Mouse (Mus musculus): ENCODE results near the gene Spag16.
"Not testable (repeated sequence)": the region's sequence is repeated elsewhere in the genome, so short reads cannot be mapped to it uniquely, and the experiment has no call there.

The Spag16 gene

DNA sequence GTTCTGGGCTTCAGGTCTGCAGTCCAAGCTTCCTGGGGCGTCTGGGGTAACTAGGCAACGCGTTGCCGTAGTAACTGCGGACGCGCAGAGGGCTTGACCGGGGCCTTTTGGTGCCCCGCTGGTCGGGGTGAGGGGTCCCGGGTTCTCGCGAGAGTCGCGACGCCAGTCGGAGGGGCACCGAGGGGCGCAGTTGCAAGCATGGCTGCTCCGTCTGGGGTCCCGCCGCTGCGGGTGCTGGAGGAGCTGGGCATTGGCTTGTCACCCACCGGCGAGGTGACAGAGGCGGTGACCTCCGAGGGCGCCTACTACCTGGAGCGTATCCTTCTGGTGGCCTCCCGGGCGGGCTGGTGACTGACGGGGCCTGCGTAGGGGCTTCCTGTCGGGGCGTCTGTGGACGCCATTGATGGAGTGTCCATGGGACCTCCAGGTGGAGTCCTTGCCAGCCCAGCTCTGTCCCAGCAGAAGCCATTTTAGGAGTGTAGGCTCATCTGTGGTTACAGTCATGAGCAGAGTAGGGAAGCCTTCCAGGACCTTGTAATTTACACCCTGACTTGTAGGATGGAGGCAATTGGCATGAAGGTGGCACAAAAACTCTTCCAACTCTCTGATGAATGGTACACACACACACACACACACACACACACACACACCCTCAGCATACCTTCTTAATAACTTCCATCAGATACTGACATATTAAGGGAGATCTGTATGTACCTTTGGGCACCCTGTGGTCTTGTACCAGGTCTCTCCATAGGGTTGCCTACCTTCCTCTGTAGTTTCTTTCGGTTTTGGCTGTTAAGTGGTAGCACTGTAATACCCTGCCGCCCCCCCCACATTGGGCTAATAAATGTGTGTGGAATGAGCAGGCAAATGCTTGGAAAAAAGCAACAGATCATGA is at the start of gene Spag16:
TSS of gene Spag16 (plus strand) at position 165 of the 898 bp plus-strand sequence.
- DNase-seq (ENCODE audit: low read depth, low spot score), result no peak

DNA sequence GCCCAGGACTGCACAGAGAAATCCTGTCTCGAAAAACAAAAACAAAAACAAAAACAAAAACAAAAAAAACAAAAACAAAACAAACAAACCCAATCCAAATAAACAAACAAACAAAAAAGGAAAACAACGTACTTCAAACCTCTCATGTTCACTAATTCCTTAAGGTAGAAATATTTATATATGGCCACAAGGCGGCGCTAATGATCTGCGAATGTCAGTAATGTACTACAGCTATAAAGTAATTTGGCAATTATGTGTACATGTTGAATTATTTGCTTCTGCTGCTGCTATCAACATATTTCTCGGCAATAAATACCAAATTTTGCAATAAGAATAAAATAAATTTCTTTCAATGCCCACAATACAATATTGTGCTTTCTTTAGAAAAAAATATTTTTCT is 41.6 kb upstream of the Spag16 start:
- DNase-seq (ENCODE audit: low read depth, low spot score), result peak; percentile 27

DNA sequence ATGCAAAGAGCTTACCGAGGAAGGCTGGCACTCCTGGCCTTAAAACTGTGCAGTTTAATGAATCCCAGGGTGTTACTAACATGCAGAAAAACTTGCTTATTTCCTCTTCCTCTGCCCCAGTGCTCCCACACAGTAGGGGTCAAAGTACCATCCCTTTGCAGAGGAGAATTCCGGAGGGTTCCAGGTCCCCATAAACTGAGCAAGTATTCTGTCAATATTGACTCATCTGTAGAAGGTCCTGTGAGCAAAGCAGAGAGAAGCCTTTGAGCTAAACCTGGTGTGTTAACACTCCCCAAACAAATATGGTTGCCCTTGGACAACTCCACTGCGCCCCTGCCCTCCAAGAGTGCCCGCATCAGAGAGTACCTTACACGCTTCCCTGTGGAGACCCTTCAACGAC is 40.1 kb upstream of the Spag16 start:
- no peak for DNase-seq (ENCODE audit: low read depth, low spot score)

DNA sequence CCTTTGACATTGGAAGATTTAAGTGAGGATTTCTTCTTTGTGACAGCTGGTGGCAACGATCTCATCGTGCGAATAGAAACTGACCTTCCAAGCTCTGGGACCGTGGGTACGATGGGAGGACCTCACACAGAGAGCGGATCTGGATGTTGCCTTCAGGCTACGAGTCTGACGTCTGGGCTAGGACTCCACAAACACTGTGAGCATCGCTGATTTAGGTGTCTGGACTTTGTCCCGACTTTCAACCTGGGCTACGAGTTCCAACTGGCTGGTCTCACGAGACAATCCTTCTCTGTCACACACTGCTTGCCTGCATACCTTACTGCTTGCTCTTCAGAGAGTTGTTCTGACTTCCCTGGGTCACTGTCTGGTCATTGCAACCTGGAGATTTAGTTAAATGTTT is 39.4 kb upstream of the Spag16 start:
- no peak for DNase-seq (ENCODE audit: low read depth, low spot score)

DNA sequence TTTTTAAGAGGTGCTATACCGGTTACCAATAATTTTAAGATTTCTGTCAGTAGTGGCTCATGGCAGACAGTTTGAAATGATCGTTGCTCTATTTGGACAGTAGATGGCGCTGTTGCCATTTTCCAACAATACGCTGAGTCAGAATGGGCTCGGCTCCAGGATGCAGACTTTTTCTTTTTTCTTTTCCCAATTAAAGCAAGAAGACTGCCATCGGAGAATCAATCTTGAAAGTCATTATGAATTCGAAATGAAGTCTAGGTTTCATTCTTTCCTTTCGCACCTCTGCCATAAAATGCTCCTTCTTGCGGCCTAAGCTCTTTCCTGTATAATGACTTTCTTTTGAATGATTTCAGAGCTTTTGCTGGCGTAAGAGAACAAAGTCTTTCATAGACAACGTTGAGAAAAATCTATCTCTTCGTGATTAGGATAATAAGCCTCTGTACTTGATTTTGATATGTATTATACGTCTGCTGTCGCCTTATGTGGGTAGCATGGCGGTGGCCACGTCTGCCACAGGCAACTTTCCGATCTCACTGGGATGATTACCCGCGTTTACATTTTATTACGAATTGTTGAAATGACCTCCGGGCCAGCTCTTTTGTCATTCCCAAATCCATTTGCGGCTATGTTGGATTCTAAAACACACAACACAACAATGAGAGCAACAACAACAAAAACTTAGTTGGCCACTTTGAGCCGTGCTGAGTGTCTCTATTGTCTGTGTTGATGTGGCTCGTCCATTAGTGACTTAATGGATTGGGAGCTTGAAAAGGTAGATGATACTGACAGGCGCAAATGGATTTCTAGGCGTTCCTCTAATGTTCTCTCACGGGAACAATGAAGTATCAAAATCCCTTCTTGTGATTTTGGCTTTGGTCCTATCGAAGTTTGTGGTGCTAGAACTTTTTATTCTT is 36.2 kb upstream of the Spag16 start:
- DNase-seq (ENCODE audit: low read depth, low spot score), result peak; percentile 7

DNA sequence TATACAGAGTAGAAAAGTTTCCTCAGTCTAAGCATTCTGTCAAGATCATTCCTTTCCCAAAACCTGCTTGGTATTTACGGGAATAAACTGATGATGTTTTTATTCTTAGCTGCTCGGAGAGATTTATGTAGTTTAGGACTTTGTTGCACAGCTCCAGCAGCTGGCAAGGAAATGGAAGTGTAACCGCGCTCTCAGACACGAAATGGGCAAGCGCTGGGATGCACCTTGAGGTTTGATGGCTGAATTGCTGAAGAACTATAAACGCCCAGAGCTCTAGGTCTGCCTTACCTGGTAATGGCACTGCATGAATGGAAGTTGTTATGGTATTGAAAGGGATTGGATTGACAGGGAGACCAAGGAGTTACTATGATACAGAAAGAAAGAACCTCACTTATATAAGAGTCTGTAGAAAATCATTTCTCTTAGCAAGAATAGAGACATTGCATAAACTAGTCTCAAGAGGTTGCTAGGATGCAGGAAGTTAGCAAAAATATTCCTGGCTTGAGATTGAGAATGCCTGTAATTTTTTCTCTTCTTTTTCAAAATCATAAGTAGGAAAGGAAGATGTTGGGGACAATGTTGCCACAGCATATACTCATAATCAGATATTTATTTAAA is 27.7 kb upstream of the Spag16 start:
- DNase-seq (ENCODE audit: low read depth, low spot score), result no peak

DNA sequence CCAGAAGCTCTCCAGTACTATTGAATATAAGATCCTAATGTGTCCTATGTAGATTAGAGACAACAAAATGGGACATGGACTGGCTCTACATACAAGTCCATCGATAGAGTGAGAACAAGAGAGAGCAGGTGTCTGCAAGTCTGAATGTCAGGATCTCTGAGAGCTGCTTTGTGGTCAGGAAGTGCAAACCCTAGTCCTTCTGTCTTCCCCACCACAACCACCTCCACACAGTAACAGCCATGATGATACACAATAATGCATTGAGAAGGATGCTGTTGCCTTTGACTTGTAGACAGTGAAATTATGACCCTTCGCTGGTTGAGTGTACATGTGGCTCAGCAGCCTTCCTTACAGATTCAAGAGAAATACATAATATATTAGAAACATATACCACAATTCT is 16.6 kb upstream of the Spag16 start:
- DNase-seq (ENCODE audit: low read depth, low spot score), result no peak

DNA sequence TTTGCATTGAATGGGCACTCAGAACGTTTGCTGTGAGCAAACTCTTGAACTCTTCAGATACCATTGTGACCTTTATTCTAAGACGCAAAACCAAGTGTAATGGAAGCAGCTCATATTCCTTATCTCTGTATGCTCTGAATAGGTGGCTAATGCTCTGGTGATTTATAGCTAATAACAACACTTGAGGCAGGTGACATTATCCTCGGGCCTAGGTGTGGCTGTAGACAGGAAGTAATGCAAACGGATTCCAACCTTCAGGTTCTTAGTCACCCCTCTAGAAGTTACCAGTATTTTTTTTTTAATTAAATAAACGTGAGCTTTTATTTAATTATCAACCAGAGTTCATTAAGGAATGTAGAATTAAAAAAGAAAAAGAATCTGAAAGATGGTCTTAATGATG is 1.1 kb upstream of the Spag16 start:
- not testable (repeated sequence) for DNase-seq (ENCODE audit: low read depth, low spot score)

DNA sequence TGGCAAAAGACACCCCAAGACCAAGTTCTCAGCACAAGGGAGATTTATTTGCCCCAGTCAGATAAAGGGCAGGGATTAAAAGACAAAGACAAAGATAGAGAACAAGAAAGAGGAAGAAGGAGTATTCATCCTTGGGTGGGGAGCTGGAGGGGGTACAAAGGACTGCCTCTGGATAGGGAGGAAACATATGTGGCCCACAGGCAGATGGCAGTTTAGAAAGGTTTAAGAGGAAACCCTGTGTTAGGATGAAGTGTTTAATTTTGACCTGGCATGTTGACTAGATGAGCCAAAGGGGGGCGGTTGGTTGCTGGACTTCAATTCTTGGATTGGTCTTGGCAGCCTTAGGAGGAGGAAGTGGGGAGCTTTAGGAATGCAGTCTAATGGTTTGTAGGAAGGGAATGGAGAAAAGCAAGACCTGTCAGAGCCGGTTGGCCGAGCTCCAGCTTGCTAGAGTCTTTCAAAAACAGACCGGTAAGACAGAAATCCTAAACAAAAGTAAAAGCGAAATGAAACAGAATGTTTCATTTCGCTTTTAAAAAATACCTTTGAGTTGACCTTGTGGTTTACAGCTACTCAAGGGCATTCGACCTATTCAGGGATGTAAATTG is 2.2 kb downstream of the Spag16 start:
- DNase-seq (ENCODE audit: low read depth, low spot score), result no peak

DNA sequence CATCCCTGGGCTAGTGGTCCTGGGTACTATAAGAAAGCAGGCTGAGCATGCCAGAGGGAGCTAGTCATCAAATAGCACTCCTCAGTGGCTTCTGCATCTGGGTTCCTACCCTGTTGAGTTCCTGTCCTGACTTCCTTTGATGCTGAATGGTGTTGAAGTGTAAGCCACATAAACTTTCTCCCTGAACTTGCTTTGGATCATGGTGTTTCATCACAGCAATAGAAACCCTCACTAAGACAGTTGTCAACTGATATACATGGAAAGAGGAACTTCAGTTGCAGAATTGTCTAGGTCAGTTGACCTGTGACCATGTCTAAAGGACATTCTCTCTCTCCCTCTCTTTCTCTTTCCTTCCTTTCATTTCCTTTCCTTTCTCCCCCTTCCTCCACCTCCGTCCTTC is 3.8 kb downstream of the Spag16 start:
- no peak for DNase-seq (ENCODE audit: low read depth, low spot score)

DNA sequence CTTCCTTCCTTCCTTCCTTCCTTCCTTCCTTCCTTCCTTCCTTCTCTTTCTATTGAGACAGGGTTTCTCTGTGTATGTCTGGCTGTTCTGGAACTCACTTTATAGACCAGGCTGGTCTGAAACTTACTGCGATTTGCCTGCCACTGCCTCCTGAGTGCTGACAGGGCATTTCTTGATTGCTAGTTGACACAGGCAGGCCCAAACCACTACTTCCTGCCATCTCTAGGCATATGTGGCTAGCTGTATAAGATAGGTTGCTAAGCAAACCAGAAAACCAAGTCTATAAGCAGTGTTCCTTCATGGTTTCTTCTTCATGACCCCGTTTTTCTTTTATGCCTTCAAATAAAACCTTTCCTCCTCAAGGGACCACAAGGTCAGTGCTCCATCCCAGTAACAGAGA is 4.2 kb downstream of the Spag16 start:
- DNase-seq (ENCODE audit: low read depth, low spot score), result no peak

DNA sequence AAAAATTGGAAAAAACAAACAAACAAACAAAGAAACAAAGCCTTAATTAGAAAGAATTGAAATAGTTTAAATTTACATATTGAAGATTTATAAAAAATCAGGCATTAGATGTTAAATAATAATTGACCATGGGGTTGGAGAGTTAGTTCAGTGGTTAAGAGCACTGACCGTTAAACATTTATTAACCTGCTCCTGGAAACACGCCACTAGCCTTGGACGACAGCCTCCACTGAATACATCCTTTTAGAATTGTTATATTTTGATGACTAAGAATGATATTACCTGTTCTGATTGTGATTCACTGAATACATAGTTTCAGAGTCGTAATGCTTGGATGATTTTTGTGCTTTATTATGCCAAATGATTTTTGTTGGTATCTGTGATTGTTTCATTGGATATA is 6.7 kb downstream of the Spag16 start:
- not testable (repeated sequence) for DNase-seq (ENCODE audit: low read depth, low spot score)

DNA sequence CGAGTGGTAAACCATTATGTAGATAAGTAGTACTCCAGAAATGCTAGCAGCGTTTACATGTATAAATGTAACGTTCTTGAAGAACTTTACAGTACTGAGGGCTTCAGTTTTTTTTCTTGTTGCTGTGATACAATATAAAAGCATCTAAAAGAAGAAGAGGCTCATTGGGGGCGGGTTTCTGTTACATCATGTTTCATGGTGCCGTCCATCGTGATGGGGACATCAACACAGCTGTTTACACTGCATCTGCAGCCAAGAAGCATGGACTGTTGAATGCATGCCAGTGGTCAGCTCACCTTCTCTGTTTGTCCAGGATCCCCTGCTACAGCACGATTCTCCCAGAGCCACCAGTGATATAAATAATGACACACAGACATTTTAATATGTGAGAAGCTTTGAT is 26.7 kb downstream of the Spag16 start:
- DNase-seq (ENCODE audit: low read depth, low spot score), result no peak

DNA sequence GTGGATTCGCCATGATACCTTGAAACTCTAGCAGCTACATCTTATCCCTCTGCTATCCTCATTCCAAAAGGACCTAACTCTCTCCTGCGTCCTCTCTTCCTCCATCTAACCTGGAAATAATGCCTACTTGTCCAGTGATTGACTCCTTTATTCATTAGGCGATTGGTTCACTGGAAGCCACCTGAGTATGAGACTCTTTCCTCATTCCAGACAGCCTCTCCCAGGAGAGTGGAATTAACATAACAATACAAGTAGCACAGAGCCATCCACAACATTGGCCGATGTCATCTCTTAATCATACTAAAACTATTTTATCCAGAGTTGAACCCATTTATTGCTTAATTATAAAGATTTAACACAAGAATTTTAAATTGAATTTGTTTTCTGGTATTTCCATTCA is 41.0 kb downstream of the Spag16 start:
- DNase-seq (ENCODE audit: low read depth, low spot score), result no peak

DNA sequence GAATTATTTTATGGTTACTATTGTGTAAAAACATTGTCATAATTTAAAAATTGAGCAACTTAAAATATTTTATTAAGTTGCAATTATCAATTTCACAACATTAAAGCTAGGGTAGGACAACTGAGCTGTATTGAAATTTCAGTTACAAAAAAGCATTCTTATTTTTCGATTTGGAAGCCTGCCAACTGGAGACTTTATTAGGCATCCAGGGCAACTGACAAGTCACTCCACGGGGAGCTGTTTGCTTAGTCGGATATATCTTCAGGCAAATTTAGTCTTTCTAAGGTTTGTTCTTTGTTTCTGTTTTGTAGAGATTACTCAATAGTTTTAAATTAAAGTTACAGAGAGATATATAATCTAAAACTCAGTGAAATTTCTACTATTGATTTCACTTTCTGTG is 129.8 kb downstream of the Spag16 start:
- DNase-seq (ENCODE audit: low read depth, low spot score), result no peak

DNA sequence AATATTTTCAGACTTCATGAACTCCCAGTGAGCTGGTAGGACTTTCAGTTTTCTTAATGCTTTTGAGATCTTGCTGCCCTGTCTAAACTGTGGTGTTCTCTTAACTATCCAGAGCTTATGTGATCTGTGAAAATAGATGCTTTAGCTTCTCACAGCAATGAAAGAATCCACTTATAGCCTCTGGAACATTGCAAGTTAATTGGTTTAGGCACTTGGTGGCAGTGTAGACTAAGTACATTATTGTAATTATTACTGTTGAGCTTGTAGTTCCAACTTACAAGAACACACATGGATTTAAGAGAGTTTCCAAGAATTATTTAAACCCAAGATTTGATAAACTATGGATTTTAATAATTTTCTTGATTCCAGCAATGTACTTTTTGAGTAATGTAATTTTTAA is 170.1 kb downstream of the Spag16 start:
- DNase-seq (ENCODE audit: low read depth, low spot score), result no peak

DNA sequence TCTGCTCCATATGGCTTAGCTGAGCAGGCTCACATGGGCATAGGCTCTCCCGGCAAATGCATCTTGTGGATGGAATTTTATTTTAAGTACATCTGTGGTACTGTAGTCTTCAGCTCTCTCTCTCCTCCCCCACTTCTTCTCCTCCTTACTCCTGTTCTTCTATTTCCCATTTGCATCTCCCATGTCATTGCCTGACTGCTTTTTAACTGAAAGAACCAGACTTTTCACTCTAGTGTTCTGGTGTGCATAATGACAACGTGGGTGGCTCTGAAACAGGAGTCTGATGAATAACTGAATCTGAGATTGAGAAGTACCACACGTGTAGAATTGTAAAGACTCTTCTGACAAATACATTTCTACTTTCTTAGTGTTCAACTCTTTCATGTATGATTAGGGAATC is 186.2 kb downstream of the Spag16 start:
- DNase-seq (ENCODE audit: low read depth, low spot score), result no peak

DNA sequence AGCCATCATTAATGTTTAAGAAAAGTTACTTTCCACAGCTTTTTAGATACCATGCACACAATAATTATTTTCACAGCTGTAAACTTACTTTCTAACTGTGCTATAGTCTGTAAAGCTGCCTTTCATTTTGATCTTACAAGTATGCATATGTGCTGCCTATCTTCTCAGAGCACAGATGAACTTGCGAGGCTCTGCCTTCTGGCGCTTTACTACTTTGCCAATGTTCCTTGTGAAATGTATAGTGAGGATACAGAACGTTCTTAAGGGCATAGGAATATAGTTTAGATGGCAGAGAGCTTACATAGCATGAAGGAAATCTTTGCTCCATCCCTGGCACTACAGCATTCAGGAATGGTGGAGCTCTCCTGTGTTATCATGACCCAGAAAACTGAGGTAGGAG is 210.6 kb downstream of the Spag16 start:
- DNase-seq (ENCODE audit: low read depth, low spot score), result no peak

DNA sequence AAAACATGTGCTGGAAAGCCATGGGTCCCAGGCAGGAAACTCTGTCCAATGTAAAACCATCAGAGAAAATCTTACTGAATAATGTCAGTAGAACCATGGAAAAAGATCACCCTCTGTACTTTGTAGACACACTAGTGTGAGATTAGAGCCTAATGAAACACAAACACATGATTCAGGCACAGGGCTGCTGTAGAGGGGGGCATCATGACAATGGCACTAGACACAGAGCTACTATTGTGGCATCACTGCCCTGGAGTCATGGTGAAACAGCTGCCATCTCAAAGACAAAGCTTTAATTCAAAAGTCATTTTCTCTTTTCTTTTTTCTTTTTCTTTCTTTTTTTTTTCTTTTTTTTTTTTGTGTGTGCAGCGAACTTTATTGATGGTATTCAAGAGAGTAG is 240.6 kb downstream of the Spag16 start:
- DNase-seq (ENCODE audit: low read depth, low spot score), result no peak

DNA sequence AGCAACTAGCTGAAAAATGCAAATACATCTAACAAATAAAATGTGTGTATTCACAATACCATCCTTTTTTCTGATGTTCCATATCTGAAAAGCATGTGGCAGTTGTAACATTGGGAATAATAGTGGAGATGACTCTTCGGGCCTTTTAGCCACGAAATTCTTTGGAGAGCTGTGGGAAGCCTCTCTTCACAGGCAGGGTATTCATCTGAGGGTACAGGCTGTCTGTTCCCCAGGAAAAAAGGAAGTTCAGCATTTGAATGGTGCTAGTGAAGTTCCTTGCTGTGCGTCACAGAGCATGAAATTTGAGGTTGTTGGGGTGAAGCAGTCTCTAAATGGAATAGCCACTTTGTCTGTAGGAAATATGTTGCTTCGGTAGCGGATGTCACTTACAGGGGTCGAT is 246.7 kb downstream of the Spag16 start:
- DNase-seq (ENCODE audit: low read depth, low spot score), result no peak

DNA sequence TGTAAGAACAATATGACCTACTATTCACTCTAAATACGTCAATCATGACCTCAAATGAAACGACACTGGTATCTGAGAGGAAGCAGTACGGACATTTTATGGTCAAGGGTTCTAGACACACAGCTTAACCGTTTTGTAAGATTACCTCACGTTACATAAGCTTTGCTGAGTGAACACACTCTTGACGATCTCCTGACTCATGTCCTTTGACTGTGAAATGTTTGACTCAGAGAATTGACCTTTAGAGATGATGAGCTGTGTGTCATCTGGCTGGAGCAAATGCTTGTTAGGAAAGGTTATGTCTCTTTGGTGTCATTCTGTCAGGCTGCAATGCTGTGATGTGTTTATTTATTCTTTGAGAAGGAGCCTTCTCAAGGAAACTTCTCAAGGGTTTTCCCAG is 252.0 kb downstream of the Spag16 start:
- no peak for DNase-seq (ENCODE audit: low read depth, low spot score)

Data from A20 (cell line).